Mouse (Mus musculus) lung, postnatal 0 days (tissue): ENCODE measurements at regions not wholly inside any gene's neighbourhood (a gene's known extent, or its start where the extent isn't known, plus 50 kb on each side); places are given as distances from the start of the nearest gene placed in this dataset.

Experiments used
- CTCF ChIP-seq: IDR thresholded peaks from 2 replicates; pipeline ENCODE4 v1.5.1; 2016; ENCODE audit warnings: antibody characterized with exemption, mild to moderate bottlenecking
- EP300 ChIP-seq: IDR thresholded peaks from 2 replicates; pipeline ENCODE4 v1.6.1; 2016; ENCODE audit warnings: antibody characterized with exemption, mild to moderate bottlenecking, control low read depth

DNA sequence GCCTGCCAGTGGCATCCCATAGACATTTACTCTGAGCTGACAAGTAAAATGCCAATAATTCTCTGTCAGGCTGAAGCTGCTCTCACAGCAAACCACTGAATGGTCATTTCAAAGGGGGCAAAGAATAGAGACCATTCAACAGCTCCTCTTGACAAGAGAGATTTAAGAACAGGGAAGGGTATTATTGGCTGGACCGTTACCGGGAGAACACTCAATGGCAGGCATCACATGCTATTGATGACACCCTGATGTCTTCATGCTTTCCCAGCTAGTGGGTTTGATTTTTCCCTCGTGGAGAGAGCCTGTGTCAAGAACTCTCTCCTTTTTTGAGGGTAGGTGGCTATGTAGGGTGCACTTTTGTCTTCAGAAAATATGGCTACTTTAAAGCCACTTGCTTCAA is 95.7 kb downstream of the Klhl25 start:
- TF ChIP-seq CTCF = no peak
- TF ChIP-seq EP300 = no peak
